Mouse (Mus musculus) forebrain, postnatal 0 days (tissue): ENCODE data around the gene Sprr2a2. TPM values are rescaled to one million over a fixed set of nuclear protein-coding genes. Genes with fewer than 3 reads are reported as not detected.
"Not testable (repeated sequence)": the region's sequence is repeated elsewhere in the genome, so short reads cannot be mapped to it uniquely, and the experiment has no call there.

Experiments used
- ATAC-seq: fragments of 200-750 bp; cut with Nextera tagmentation; 2 replicates; pipeline ENCODE4 v1.8.0; 2017; ENCODE audit warnings: mild to moderate bottlenecking, moderate library complexity
- DNase-seq: peaks from one replicate; pipeline ENCODE4 v3.0.0-alpha.2; 2015
- H3K27ac ChIP-seq: fragments of 300-500 bp; sonication (generic); 2 replicates; pipeline ENCODE4 v1.5.1; 2014; ENCODE audit warnings: low read depth, mild to moderate bottlenecking, antibody characterized with exemption, low read length, moderate library complexity, mixed read lengths
- H3K27me3 ChIP-seq: fragments of 300-500 bp; sonication (generic); 2 replicates; pipeline ENCODE4 v1.6.1; 2014; ENCODE audit warnings: mild to moderate bottlenecking, low read length, mixed read lengths; ENCODE audit not compliant: insufficient read depth
- H3K36me3 ChIP-seq: fragments of 300-500 bp; sonication (generic); 2 replicates; pipeline ENCODE4 v1.6.1; 2014; ENCODE audit warnings: mild to moderate bottlenecking, moderate library complexity; ENCODE audit not compliant: insufficient read depth
- H3K4me1 ChIP-seq: fragments of 300-500 bp; sonication (generic); 2 replicates; pipeline ENCODE4 v1.6.1; 2014; ENCODE audit warnings: antibody characterized with exemption; ENCODE audit not compliant: insufficient read depth
- H3K4me2 ChIP-seq: fragments of 300-500 bp; sonication (generic); 2 replicates; pipeline ENCODE4 v1.6.1; 2014; ENCODE audit warnings: low read depth, mild to moderate bottlenecking, moderate library complexity
- H3K4me3 ChIP-seq: fragments of 300-500 bp; sonication (generic); 2 replicates; pipeline ENCODE4 v1.5.1; 2014; ENCODE audit warnings: low read depth, low read length, mixed read lengths
- H3K9ac ChIP-seq: fragments of 300-500 bp; sonication (generic); 2 replicates; pipeline ENCODE4 v1.6.1; 2014; ENCODE audit warnings: mild to moderate bottlenecking
- H3K9me3 ChIP-seq: fragments of 300-500 bp; sonication (generic); 2 replicates; pipeline ENCODE4 v1.6.1; 2016; ENCODE audit warnings: low read length
- CTCF ChIP-seq: sonication (generic); IDR thresholded peaks from 2 replicates; pipeline ENCODE4 v1.5.1; 2016; ENCODE audit warnings: antibody characterized with exemption, control low read depth, low read depth
- WGBS: fragments of 180-500 bp; shearing (Covaris S2); extraction: QIAGEN DNeasy Blood & Tissue Kit; methylation state at CpG from one replicate; pipeline ENCODE4 v1.1.7; 2014; 5-methylcytosine and 5-hydroxymethylcytosine counted together
- polyA plus RNA-seq: library from polyadenylated mRNA; unstranded; fragments of >200 nt; fragmentation: Nextera tagmentation; extraction: Ambion mirVana; gene quantifications from 2 replicates; pipeline ENCODE4 v1.2.1, GENCODE M21; 2015
- total RNA-seq: library from RNA; depleted of rRNA; stranded (reverse); fragments of >200 nt; gene quantifications from 2 replicates; pipeline ENCODE4 v1.2.3, GENCODE M21; 2014; rRNA removed

Gene Sprr2a2
- total RNA-seq (not detected in 2 replicates), polyA plus RNA-seq (not detected in 2 replicates)

DNA sequence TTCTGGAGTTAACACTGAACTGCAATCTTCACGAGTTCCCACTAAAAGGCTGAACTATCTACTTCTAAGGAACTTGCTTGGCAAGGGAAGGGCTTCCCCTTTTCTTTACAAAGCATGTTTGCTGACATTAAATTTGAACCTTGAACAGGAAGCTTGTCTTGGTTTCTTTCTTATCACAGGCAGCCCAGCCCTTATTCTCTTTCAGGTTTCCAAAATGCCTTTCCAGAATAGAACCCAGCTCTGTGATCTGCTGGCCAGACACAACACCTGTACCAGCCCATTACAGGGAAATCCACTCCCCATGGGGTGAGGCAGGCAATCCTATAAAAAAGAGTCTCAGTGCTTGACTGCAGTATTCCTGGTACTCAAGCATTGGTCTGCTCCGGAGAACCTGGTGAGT is at the start of gene Sprr2a2, which contains the start of gene Sprr2a1:
Sprr2a2 (plus strand) TSS at position 352 of the 400 bp plus-strand sequence.
Sprr2a1 (plus strand) TSS at position 231 of the 400 bp plus-strand sequence.
- DNase-seq, ATAC-seq, H3K9ac ChIP-seq, H3K9me3 ChIP-seq, H3K27ac ChIP-seq, H3K4me1 ChIP-seq, H3K4me2 ChIP-seq, H3K36me3 ChIP-seq, H3K27me3 ChIP-seq, H3K4me3 ChIP-seq: not testable (repeated sequence)
- no CpG with 5 or more reads among the region's 2 CpGs for WGBS

DNA sequence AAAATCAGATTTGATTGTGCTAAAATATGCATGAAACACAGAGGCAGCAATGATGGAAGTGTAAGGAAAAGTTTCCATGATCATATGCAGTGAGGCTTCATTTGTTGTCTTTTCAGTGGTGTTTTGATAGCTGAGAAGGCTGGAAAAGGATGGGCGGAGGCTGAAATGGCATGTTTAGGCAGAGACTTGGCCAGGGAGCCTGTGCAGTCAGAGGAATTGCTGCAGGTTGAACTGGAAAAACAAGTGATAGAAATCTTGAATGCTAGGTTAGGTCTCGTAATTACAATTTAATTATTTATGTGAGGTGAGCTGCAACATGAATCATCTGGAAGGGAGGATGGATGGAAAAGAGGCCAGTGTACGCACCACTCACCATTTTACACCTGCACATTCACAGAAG is 45.9 kb upstream of the Sprr2a2 start:
- no peaks in the 10 kb centered on the region for H3K36me3 ChIP-seq
- WGBS = 88% methylated on average over 3 of the region's 3 CpGs
- no peak overlapping the region for H3K27ac ChIP-seq
- no peaks in the 10 kb centered on the region for H3K4me1 ChIP-seq
- DNase-seq (no peak), ATAC-seq (no peak)
- no peak for TF ChIP-seq CTCF
- no peaks in the 10 kb centered on the region for H3K27me3 ChIP-seq
- no peaks in the 10 kb centered on the region for H3K9me3 ChIP-seq
- H3K9ac ChIP-seq = no peak overlapping the region
- H3K4me2 ChIP-seq = no peak overlapping the region
- H3K4me3 ChIP-seq = no peak overlapping the region

DNA sequence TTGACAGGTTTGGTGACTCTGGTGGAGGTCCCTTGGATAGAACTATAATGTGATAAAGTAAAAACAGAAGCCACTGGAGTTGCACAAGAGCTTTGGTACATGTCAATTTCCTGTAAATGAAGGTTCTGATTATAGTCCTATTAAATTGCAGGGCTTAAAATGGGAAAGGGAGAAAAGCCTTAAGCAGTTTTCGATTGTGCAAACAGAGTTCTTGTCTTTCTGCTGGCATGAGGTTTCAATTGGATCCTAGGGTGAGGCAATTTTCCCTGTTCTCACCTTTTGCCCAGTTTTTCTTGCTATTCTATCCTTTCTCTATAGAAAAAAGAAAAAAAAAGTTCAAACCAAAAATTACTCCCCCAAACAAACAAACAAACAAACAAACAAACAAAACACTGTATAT is 38.8 kb upstream of the Sprr2a2 start:
- H3K4me1 ChIP-seq = no peaks in the 10 kb centered on the region
- ATAC-seq (no peak), DNase-seq (no peak)
- H3K9ac ChIP-seq = no peak overlapping the region
- no peaks in the 10 kb centered on the region for H3K36me3 ChIP-seq
- no peaks in the 10 kb centered on the region for H3K9me3 ChIP-seq
- H3K4me2 ChIP-seq = no peak overlapping the region
- H3K27ac ChIP-seq = no peak overlapping the region
- no peaks in the 10 kb centered on the region for H3K27me3 ChIP-seq
- H3K4me3 ChIP-seq = no peak overlapping the region
- WGBS = 64% methylated on average over 1 of the region's 1 CpGs
- no peak for TF ChIP-seq CTCF

DNA sequence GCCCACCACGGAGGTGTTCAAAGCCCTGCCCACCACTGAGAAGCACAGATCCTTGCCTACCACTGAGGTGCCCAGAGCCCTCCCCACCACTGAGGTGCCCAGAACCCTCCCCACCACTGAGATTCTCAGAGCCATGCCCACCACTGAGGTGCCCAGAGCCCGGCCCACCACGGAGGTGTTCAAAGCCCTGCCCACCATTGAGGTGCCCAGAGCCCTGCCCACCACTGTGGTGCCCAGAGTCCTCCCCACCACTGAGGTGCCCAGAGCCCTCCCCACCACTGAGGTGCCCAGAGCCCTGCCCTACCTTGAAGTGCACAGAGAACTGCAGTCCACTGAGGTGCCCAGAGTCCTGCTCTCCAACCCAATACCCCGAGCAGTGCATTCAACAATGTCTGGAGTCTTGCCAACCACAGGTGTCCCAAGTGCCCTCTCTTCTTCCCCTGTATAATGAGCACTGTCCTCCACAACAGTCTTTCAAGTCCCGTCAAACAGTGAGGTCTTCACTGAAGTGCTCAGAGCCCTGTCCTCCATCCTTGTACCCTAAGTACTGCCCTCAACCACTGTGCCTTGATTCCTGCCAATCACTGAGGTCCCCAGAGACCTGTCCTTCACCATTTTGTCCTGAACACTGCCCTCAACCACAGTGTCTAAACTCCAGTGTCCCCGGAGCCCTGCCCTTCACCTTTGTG is 20.1 kb upstream of the Sprr2a2 start:
- 92% methylated on average over 6 of the region's 6 CpGs for WGBS
- Histone ChIP-seq H3K4me3 (no peak overlapping the region), H3K27me3 (no peaks in the 10 kb centered on the region), H3K27ac (no peak overlapping the region), H3K4me1 (no peaks in the 10 kb centered on the region), H3K9ac (no peak overlapping the region), H3K36me3 (no peaks in the 10 kb centered on the region), H3K9me3 (no peaks in the 10 kb centered on the region), H3K4me2 (no peak overlapping the region)
- DNase-seq (no peak), ATAC-seq (no peak)
- no peak for TF ChIP-seq CTCF

DNA sequence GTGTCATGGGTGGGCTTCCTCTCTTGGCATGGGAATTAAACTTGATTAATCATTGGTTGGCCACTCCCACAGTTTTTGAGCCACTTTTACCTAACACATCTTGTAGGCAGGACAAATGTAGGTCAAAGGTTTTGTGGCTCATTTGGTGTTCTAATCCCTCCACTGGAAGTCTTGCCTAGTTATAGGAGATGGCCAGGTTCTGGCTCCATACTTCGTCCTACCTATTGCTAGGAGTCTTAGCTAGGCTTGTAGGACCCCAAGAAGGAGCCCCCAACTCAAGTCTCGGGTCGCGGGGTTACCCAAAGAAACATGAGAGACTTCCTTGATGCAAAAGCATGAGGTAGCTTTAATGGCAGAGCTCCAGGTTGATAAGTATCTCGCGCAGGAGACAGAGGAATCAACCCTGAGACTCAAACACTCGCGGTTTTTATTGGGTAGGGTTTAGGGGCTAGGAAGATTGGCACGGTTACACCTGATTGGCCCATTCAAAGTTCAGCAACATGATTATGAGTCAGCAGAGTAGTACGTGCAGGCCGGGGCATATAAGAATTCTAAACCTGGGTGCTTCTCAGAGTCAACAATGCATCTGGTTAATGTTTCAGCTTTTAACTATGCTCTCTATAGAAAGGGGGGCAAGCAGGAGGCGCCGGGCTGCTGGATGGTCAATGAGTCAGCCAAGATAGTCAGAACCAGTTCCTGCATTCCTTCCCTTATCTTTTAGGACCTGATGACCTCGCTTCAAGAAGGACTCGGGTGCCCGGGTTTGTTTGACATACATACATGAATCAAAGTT is 4.4 kb upstream of the Sprr2a2 start:
- not testable (repeated sequence) for H3K4me3 ChIP-seq, ATAC-seq, H3K9ac ChIP-seq, H3K36me3 ChIP-seq, H3K27ac ChIP-seq, DNase-seq, H3K9me3 ChIP-seq, H3K4me2 ChIP-seq, H3K4me1 ChIP-seq, H3K27me3 ChIP-seq
- no CpG with 5 or more reads among the region's 16 CpGs for WGBS

DNA sequence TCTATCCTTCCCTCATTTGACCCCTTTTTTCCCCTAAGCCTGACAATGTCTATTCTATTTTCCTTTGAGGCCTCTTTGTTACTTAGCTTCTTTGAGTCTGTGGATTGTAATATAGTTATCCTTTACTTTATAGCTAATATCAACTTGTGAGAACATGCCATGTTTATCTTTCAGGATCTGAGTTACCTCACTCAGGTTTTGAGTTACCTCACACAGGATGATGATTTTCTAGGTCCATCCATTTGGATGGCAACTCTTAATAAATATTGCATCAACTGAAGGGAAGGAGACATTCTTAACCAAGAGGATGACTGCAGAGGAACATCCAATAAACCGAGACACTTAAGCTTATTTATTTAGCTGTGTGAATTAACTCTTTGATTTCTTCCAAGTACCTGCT is 3.7 kb upstream of the Sprr2a2 start:
- not testable (repeated sequence) for H3K4me2 ChIP-seq, ATAC-seq, H3K27ac ChIP-seq, H3K9ac ChIP-seq, H3K4me3 ChIP-seq, DNase-seq, H3K36me3 ChIP-seq, H3K9me3 ChIP-seq, H3K4me1 ChIP-seq, H3K27me3 ChIP-seq
- no CpG with 5 or more reads among the region's 1 CpGs for WGBS

DNA sequence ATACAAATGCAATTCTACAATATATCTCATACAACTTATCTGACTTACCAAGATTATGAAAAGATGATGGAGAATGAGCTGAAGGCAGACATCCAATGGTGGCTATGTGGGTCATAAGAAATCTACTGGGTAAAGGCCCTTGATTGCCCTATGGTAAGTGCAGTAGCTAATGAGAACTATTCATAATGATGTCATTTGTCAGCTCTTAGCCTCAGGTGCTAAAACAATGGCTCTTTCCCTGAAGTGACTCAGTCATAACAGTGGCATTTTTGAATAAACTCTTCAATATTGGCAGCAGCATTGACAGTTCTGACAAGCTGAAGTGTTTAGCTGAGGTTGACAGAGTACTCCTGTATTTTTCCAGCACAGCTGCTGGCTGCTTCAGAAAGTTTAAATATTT is 2.1 kb upstream of the Sprr2a2 start:
- H3K4me1 ChIP-seq, DNase-seq, H3K9ac ChIP-seq, H3K9me3 ChIP-seq, H3K27me3 ChIP-seq, H3K36me3 ChIP-seq, H3K4me2 ChIP-seq, H3K4me3 ChIP-seq, H3K27ac ChIP-seq: not testable (repeated sequence)
- ATAC-seq = peak; percentile 56; the same call in 1 of the 2 replicates

DNA sequence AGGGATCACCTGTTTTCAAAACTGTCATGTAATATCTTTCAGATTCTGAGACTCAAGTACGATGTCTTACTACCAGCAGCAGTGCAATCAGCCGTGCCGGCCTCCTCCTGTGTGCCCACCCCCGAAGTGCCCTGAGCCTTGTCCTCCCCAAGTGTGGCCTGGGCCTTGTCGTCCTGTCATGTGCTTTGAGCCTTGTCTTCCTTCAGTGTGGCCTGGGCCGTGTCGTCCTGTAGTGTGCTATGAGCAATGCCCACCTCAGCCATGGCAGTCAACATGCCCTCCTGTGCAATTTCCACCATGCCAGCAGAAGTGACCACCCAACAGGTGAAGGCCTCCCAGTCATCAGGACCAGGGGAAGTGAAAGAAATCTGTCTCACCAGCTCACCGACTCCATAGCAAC is 3.3 kb downstream of the Sprr2a2 start:
- DNase-seq, H3K9ac ChIP-seq, H3K4me3 ChIP-seq, H3K27me3 ChIP-seq, H3K36me3 ChIP-seq, H3K4me1 ChIP-seq, H3K9me3 ChIP-seq, H3K4me2 ChIP-seq, H3K27ac ChIP-seq: not testable (repeated sequence)
- WGBS = no CpG with 5 or more reads among the region's 8 CpGs
- ATAC-seq = peak; percentile 32; the same call in 1 of the 2 replicates

DNA sequence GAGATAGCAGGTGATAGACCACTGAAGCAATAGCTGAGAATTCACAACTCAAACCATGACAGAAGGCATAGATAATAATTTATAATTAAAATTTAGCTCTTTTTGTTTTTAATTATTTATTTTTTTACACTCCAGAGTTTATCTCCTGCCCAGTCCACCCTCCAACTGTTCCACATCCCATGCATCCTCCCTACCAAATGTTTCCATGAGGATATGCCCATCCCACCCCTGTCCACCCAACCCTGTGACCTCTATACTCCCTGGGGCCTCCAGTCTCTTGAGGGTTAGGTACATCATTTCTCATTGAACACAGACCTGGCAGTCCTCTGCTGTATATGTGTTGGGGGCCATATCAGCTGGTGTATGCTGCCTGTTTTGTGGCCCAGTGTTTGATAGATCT is 8.0 kb downstream of the Sprr2a2 start:
- H3K27ac ChIP-seq, H3K4me3 ChIP-seq, H3K27me3 ChIP-seq, H3K9ac ChIP-seq, H3K4me1 ChIP-seq, DNase-seq, ATAC-seq, H3K4me2 ChIP-seq, H3K36me3 ChIP-seq, H3K9me3 ChIP-seq: not testable (repeated sequence)

DNA sequence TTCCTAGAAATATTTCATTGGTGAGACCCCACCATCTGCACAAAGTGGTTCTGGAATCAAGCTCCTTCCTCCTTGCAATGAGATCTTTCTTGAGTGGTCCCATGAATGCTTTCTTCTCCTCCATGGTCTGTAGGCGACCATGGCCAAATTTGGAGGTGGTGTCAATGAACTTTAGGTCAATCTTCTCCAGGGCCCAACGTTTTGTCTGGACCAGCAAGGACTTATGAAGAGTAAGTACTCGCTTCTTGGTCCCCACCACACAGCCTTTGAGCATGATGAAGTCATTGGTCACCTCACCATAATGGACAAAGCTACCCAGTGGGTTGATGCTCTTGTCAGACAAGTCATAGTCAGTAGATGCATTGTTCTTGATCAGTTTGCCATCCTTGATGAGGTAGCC is 11.7 kb downstream of the Sprr2a2 start:
- not testable (repeated sequence) for H3K36me3 ChIP-seq, H3K9ac ChIP-seq, H3K4me3 ChIP-seq, ATAC-seq, H3K9me3 ChIP-seq, H3K4me1 ChIP-seq, H3K27ac ChIP-seq, H3K27me3 ChIP-seq, H3K4me2 ChIP-seq, DNase-seq
- WGBS = 71% methylated on average over 3 of the region's 3 CpGs
